Mouse (Mus musculus) kidney, adult 2 months (tissue): ENCODE data around the gene Bap1. TPM values are rescaled to one million over a fixed set of nuclear protein-coding genes. Genes with fewer than 3 reads are reported as not detected.

Experiments used
- DNase-seq: peaks from one replicate; pipeline ENCODE4 v3.0.0; 2021
- H3K27ac ChIP-seq: fragments of 200-500 bp; 2 replicates; pipeline ENCODE4 v1.5.1; 2012; ENCODE audit warnings: low read depth, low read length, control low read depth, inconsistent platforms; ENCODE audit not compliant: insufficient read depth
- H3K27me3 ChIP-seq: fragments of 200-500 bp; replicated peaks from 2 replicates; pipeline ENCODE4 v1.6.1; 2012; ENCODE audit warnings: mild to moderate bottlenecking, moderate library complexity, low read length, inconsistent platforms; ENCODE audit not compliant: control insufficient read depth, insufficient read depth
- H3K36me3 ChIP-seq: fragments of 200-500 bp; 2 replicates; pipeline ENCODE4 v1.6.1; 2012; ENCODE audit warnings: mild to moderate bottlenecking, moderate library complexity, low read length, inconsistent platforms; ENCODE audit not compliant: control insufficient read depth, insufficient read depth
- H3K4me1 ChIP-seq: fragments of 200-500 bp; 2 replicates; pipeline ENCODE4 v1.6.1; 2011; ENCODE audit warnings: low read length; ENCODE audit not compliant: control insufficient read depth, insufficient read depth
- H3K4me3 ChIP-seq: fragments of 200-500 bp; 2 replicates; pipeline ENCODE4 v1.5.1; 2011; ENCODE audit warnings: mild to moderate bottlenecking, low read depth, low read length, control low read depth; ENCODE audit not compliant: insufficient read depth
- CTCF ChIP-seq: fragments of 200-500 bp; conservative IDR thresholded peaks from 2 replicates; pipeline ENCODE4 v1.5.1; 2011; ENCODE audit warnings: low read depth, mild to moderate bottlenecking, control low read depth, low read length, moderate library complexity, mixed read lengths; ENCODE audit not compliant: insufficient read depth, insufficient read length
- POLR2A ChIP-seq: fragments of 200-500 bp; IDR thresholded peaks from one replicate; pipeline ENCODE4 v1.6.1; 2011; ENCODE audit warnings: low read depth, low read length, control low read depth
- WGBS: fragments of 180-500 bp; shearing (Covaris S2); methylation state at CpG from one replicate; pipeline ENCODE4 v1.1.7; 2018; 5-methylcytosine and 5-hydroxymethylcytosine counted together
- polyA plus RNA-seq: library from polyadenylated mRNA; depleted of rRNA; stranded (reverse); fragments of >200 nt; gene quantifications from 2 replicates; pipeline ENCODE4 v1.2.3, GENCODE M21; 2012; rRNA removed

The Bap1 gene
- polyA plus RNA-seq, 1 experiment, result 58.9 TPM

GRCm38 (mm10) chr14:31269456-31270100, 18.3 kb downstream of the Bap1 start:
- DNase-seq, result peak; percentile 11
- no peak for TF ChIP-seq POLR2A
- no peak for TF ChIP-seq CTCF
- Histone ChIP-seq H3K36me3 (no peaks in the 10 kb centered on the region), H3K27ac (no peak overlapping the region), H3K4me3 (no peak overlapping the region), H3K27me3 (no peaks in the 10 kb centered on the region), H3K4me1 (no peaks in the 10 kb centered on the region)
- 16% methylated on average over 28 of the region's 28 CpGs for WGBS

DNA sequence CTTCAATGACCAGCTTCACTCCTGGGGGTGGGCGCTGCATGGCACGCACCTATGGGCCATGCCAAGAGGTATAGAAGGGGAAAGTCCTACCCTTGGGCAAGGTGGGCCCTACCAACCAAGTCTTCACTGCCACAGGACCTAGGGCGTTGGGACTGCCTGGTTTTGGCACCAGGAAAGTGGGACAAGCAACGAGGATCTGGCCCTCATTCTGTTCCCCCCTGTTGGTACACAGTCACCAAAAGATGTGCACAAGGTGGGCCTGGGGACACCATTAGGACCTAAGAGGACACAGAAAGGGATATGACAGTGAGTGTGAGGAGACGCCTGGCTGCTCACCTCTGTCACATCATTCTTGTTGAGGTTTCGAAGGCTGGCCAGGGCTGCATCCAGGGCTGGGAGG, 19.9 kb downstream of the Bap1 start:
- DNase-seq, result no peak
- no peaks in the 10 kb centered on the region for H3K36me3 ChIP-seq
- H3K4me3 ChIP-seq, result no peak overlapping the region
- H3K4me1 ChIP-seq, result no peaks in the 10 kb centered on the region
- H3K27ac ChIP-seq, result no peak overlapping the region
- H3K27me3 ChIP-seq, result no peaks in the 10 kb centered on the region
- 96% methylated on average over 6 of the region's 6 CpGs for WGBS
- TF ChIP-seq CTCF, result no peak

- Histone ChIP-seq H3K27ac (no peak overlapping the region), H3K4me3 (no peak overlapping the region), H3K4me1 (no peaks in the 10 kb centered on the region), H3K27me3 (no peaks in the 10 kb centered on the region), H3K36me3 (no peaks in the 10 kb centered on the region)
- 28% methylated on average over 7 of the region's 7 CpGs for WGBS
- DNase-seq, result peak; percentile 77
- TF ChIP-seq POLR2A (no peak), CTCF (peak; percentile 94)
Observed at GRCm38 (mm10) chr14:31272164-31272563, 20.9 kb downstream of the Bap1 start.

- Histone ChIP-seq H3K27ac (no peak overlapping the region), H3K27me3 (no peaks in the 10 kb centered on the region), H3K4me3 (no peak overlapping the region), H3K36me3 (no peaks in the 10 kb centered on the region), H3K4me1 (no peaks in the 10 kb centered on the region)
- 75% methylated on average over 8 of the region's 8 CpGs for WGBS
- no peak for TF ChIP-seq CTCF
- TF ChIP-seq POLR2A, result no peak
- no peak for DNase-seq
Observed at GRCm38 (mm10) chr14:31285728-31286127, 34.5 kb downstream of the Bap1 start.

Other genes with a start within 250 kb of the Bap1 start
- 194 and 262 TPM in 2 replicates for gene Spcs1, start 249.8 kb upstream of the Bap1 start, polyA plus RNA-seq
- 10.3 and 11.2 TPM in 2 replicates for gene Pbrm1, start 232.3 kb upstream of the Bap1 start, polyA plus RNA-seq
- 10.1 and 14.3 TPM in 2 replicates for gene Gnl3, start 232.3 kb upstream of the Bap1 start, polyA plus RNA-seq
- gene Smim4, start 122.5 kb upstream of the Bap1 start, polyA plus RNA-seq, result 128 and 158 TPM in 2 replicates
- 56.2 and 62.4 TPM in 2 replicates for gene Nt5dc2, start 120.4 kb upstream of the Bap1 start, polyA plus RNA-seq
- 41.5 and 46.8 TPM in 2 replicates for gene Stab1, start 82.8 kb upstream of the Bap1 start, polyA plus RNA-seq
- gene Tnnc1, start 43.1 kb upstream of the Bap1 start, polyA plus RNA-seq, result 2.1 and 9.1 TPM in 2 replicates
- 244 and 277 TPM in 2 replicates for gene Nisch, start 34.5 kb upstream of the Bap1 start, polyA plus RNA-seq
- 34.2 and 38.8 TPM in 2 replicates for gene Sema3g, start 33.6 kb upstream of the Bap1 start, polyA plus RNA-seq
- 7.3 and 7.5 TPM in 2 replicates for gene Phf7, start 133 bp upstream of the Bap1 start, polyA plus RNA-seq
- 0.35 and 0.41 TPM in 2 replicates for gene Dnah1, start 72.4 kb downstream of the Bap1 start, polyA plus RNA-seq
- gene Capn7, start 85.2 kb downstream of the Bap1 start, polyA plus RNA-seq, result 13.6 and 16.2 TPM in 2 replicates
- gene Sh3bp5, start 184.6 kb downstream of the Bap1 start, polyA plus RNA-seq, result 33.4 and 43.4 TPM in 2 replicates
- 34.3 and 34.7 TPM in 2 replicates for gene Eaf1, start 242.9 kb downstream of the Bap1 start, polyA plus RNA-seq
- 5.9 and 9.2 TPM in 2 replicates for gene Mettl6, start 243.6 kb downstream of the Bap1 start, polyA plus RNA-seq